Mouse (Mus musculus): ENCODE results near the gene Olfr123. TPM values are rescaled to one million over a fixed set of nuclear protein-coding genes. Genes with fewer than 3 reads are reported as not detected.

Olfr123 gene
- not detected in 2 replicates for polyA plus RNA-seq (2016; fragmentation: Nextera tagmentation; extraction: Ambion mirVana)

- H3K27ac ChIP-seq (replicated peaks), result no peak within 1 kb of the TSS
- H3K36me3 ChIP-seq, result no peaks in the 10 kb centered on the region
- no peaks in the 10 kb centered on the region for H3K4me1 ChIP-seq
- no peak for DNase-seq (ENCODE audit: low spot score)
- H3K27me3 ChIP-seq (ENCODE audit: low read depth, poor library complexity, severe bottlenecking), result no peaks in the 10 kb centered on the region
- no peak within 1 kb of the TSS for H3K4me3 ChIP-seq
- no peaks in the 10 kb centered on the region for H3K9me3 ChIP-seq (replicated peaks)
- 90% methylated on average over 2 of the region's 2 CpGs for WGBS
Observed at GRCm38 (mm10) chr17:37793229-37793628, at the start of gene Olfr123. Gene Olfr123, plus strand, starts transcription at chr17:37793529.

- Histone ChIP-seq H3K9me3 (replicated peaks) (no peaks in the 10 kb centered on the region; the same call in 1 of the 2 replicates), H3K4me1 (no peaks in the 10 kb centered on the region), H3K27ac (replicated peaks) (no peak within 1 kb of the TSS), H3K27me3 (ENCODE audit: low read depth, poor library complexity, severe bottlenecking) (no peaks in the 10 kb centered on the region), H3K36me3 (no peaks in the 10 kb centered on the region), H3K4me3 (no peak within 1 kb of the TSS)
- DNase-seq (ENCODE audit: low spot score), result no peak
- 92% methylated on average over 4 of the region's 4 CpGs for WGBS
Observed at GRCm38 (mm10) chr17:37768307-37768706, 25.0 kb upstream of the Olfr123 start, which contains the start of gene Olfr122. Gene Olfr122, plus strand, starts transcription at chr17:37768607.

- no peak within 1 kb of the TSS for H3K27ac ChIP-seq (replicated peaks)
- 91% methylated on average over 3 of the region's 3 CpGs for WGBS
- no peak within 1 kb of the TSS for H3K4me3 ChIP-seq
- H3K36me3 ChIP-seq, result no peaks in the 10 kb centered on the region
- H3K27me3 ChIP-seq (ENCODE audit: low read depth, poor library complexity, severe bottlenecking), result no peaks in the 10 kb centered on the region
- no peaks in the 10 kb centered on the region for H3K4me1 ChIP-seq
- no peaks in the 10 kb centered on the region for H3K9me3 ChIP-seq (replicated peaks)
- no peak for DNase-seq (ENCODE audit: low spot score)
Observed at GRCm38 (mm10) chr17:37799588-37799987, 6.3 kb downstream of the Olfr123 start, which contains the start of gene Olfr124. Gene Olfr124, plus strand, starts transcription at chr17:37799888.

- H3K27ac ChIP-seq (replicated peaks), result no peak within 1 kb of the TSS
- H3K4me3 ChIP-seq, result no peak within 1 kb of the TSS
- no peaks in the 10 kb centered on the region for H3K4me1 ChIP-seq
- no peaks in the 10 kb centered on the region for H3K27me3 ChIP-seq (ENCODE audit: low read depth, poor library complexity, severe bottlenecking)
- no peak for DNase-seq (ENCODE audit: low spot score)
- H3K9me3 ChIP-seq (replicated peaks), result no peaks in the 10 kb centered on the region
- H3K36me3 ChIP-seq, result no peaks in the 10 kb centered on the region
Observed at GRCm38 (mm10) chr17:37832649-37833048, 39.3 kb downstream of the Olfr123 start, which contains the start of gene Olfr125. Gene Olfr125, plus strand, starts transcription at chr17:37832949.

GRCm38 (mm10) chr17:37847183-37847582, 53.9 kb downstream of the Olfr123 start, which contains the start of gene Olfr126:
Gene Olfr126, plus strand, starts transcription at chr17:37847483.
- Histone ChIP-seq H3K4me1 (no peaks in the 10 kb centered on the region), H3K36me3 (no peaks in the 10 kb centered on the region), H3K9me3 (replicated peaks) (no peaks in the 10 kb centered on the region), H3K27me3 (ENCODE audit: low read depth, poor library complexity, severe bottlenecking) (no peaks in the 10 kb centered on the region), H3K4me3 (no peak within 1 kb of the TSS), H3K27ac (replicated peaks) (no peak within 1 kb of the TSS)
- DNase-seq (ENCODE audit: low spot score), result no peak

Other genes with a start within 250 kb of the Olfr123 start
- not detected in 2 replicates for gene Olfr112, start 224.1 kb upstream of the Olfr123 start, polyA plus RNA-seq (2016; fragmentation: Nextera tagmentation; extraction: Ambion mirVana)
- not detected in 2 replicates for gene Olfr113, start 215.9 kb upstream of the Olfr123 start, polyA plus RNA-seq (2016; fragmentation: Nextera tagmentation; extraction: Ambion mirVana)
- not detected in 2 replicates for gene Olfr114, start 200.8 kb upstream of the Olfr123 start, polyA plus RNA-seq (2016; fragmentation: Nextera tagmentation; extraction: Ambion mirVana)
- not detected in 2 replicates for gene Olfr115, start 166.4 kb upstream of the Olfr123 start, polyA plus RNA-seq (2016; fragmentation: Nextera tagmentation; extraction: Ambion mirVana)
- not detected in 2 replicates for gene Olfr116, start 166.3 kb upstream of the Olfr123 start, polyA plus RNA-seq (2016; fragmentation: Nextera tagmentation; extraction: Ambion mirVana)
- gene Olfr117, start 129.7 kb upstream of the Olfr123 start, polyA plus RNA-seq (2016; fragmentation: Nextera tagmentation; extraction: Ambion mirVana), result not detected in 2 replicates
- not detected in 2 replicates for gene Olfr118, start 126.5 kb upstream of the Olfr123 start, polyA plus RNA-seq (2016; fragmentation: Nextera tagmentation; extraction: Ambion mirVana)
- not detected in 2 replicates for gene Olfr119, start 97.0 kb upstream of the Olfr123 start, polyA plus RNA-seq (2016; fragmentation: Nextera tagmentation; extraction: Ambion mirVana)
- not detected in 2 replicates for gene Olfr120, start 71.7 kb upstream of the Olfr123 start, polyA plus RNA-seq (2016; fragmentation: Nextera tagmentation; extraction: Ambion mirVana)
- not detected in 2 replicates for gene Olfr121, start 44.7 kb upstream of the Olfr123 start, polyA plus RNA-seq (2016; fragmentation: Nextera tagmentation; extraction: Ambion mirVana)
- not detected in 2 replicates for gene Olfr122, start 24.9 kb upstream of the Olfr123 start, polyA plus RNA-seq (2016; fragmentation: Nextera tagmentation; extraction: Ambion mirVana)
- gene Olfr124, start 6.4 kb downstream of the Olfr123 start, polyA plus RNA-seq (2016; fragmentation: Nextera tagmentation; extraction: Ambion mirVana), result not detected in 2 replicates
- not detected in 2 replicates for gene Olfr125, start 39.4 kb downstream of the Olfr123 start, polyA plus RNA-seq (2016; fragmentation: Nextera tagmentation; extraction: Ambion mirVana)
- not detected in 2 replicates for gene Olfr126, start 54.0 kb downstream of the Olfr123 start, polyA plus RNA-seq (2016; fragmentation: Nextera tagmentation; extraction: Ambion mirVana)
- not detected in 2 replicates for gene Olfr127, start 106.9 kb downstream of the Olfr123 start, polyA plus RNA-seq (2016; fragmentation: Nextera tagmentation; extraction: Ambion mirVana)
- gene Olfr128, start 127.0 kb downstream of the Olfr123 start, polyA plus RNA-seq (2016; fragmentation: Nextera tagmentation; extraction: Ambion mirVana), result not detected in 2 replicates
- not detected in 2 replicates for gene Olfr761, start 159.6 kb downstream of the Olfr123 start, polyA plus RNA-seq (2016; fragmentation: Nextera tagmentation; extraction: Ambion mirVana)

Data from midbrain, embryonic 10.5 days (tissue).